Mouse (Mus musculus): ENCODE results near the gene Prss28.

DNA sequence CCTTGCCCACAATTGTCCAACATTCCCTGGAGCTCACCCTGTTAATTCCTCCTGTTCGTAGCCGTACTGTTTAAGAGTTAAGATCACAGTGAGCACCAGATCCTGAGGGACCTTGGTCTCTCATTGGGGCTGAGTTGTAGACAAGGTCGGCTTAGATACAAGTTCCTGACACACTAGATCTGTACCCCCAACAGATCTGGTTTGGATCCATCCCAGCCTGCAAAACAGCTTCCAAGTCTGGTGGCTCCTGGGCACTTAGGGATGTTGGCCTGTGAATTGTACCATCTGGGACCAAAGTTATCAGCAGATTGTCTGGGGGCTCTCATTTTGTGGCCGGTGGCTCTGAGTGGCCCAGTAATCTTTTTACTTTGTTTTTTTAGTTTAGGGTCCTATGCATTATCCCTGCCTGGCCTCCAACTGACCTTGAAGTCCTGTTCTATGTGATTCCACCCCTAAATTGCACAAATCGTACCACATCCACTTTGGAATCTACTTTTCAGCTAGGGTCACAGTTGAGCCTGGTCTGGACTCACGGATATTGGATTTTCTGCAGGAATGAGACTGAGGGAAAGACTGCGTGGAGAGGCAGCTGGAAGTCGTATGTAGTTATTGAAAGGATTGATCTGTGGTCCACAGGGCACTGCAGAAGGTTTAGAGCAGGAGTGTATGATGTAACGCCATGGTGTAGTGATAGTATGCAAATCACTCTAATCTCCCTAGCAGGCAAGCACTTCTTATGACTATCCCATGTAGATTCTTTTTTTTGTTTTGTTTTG is 33.7 kb upstream of the Prss28 start, which contains the start of gene Ube2i:
- TF ChIP-seq ZMIZ1 (IDR thresholded peaks at IDR 0.05; ENCODE audit: low read depth, low read length) (no peak), SMC3 (IDR thresholded peaks at IDR 0.05; ENCODE audit: low read depth, low read length) (no peak), CTCF (conservative IDR thresholded peaks at IDR 0.05 in 1 of 2, IDR thresholded peaks at IDR 0.05 in 1 of 2; ENCODE audit: low read depth in 2 of 2, low read length in 2 of 2) (no peak), NRF1 (IDR thresholded peaks at IDR 0.05; ENCODE audit: low read depth, low read length) (no peak), POLR2AphosphoS2 (IDR thresholded peaks at IDR 0.05; ENCODE audit: low read depth, low read length) (no peak), HCFC1 (IDR thresholded peaks at IDR 0.05; ENCODE audit: low read depth, low read length) (no peak), MXI1 (IDR thresholded peaks at IDR 0.05; ENCODE audit: low read depth, low read length) (no peak), E2F4 (IDR thresholded peaks at IDR 0.05; ENCODE audit: insufficient replicate concordance, low read depth, low read length) (no peak), EP300 (IDR thresholded peaks at IDR 0.05; ENCODE audit: low read length) (no peak)
